8 mouse cellular contexts compared by ENCODE assay signal in genomic region chr3:97964878-97965353, GRCm38 (mm10). TPM values are rescaled to one million over a fixed set of nuclear protein-coding genes. Genes with fewer than 3 reads are reported as not detected.
DNase-seq lines count a peak whose midpoint lies in the region; ATAC-seq and TF ChIP-seq lines count a peak whose summit lies in the region.

No protein-coding gene starts in this region.

- no peak overlapping the region for H3K4me2 ChIP-seq in intestine, embryonic 14.5 days (ENCODE audit: low read length)
- H3K4me2 ChIP-seq in intestine, postnatal 0 days (replicated peaks; ENCODE audit: low read depth): no peak overlapping the region
- peak overlapping the region; percentile 68 for H3K4me2 ChIP-seq in CH12.LX (ENCODE audit: insufficient read depth, low read depth, poor library complexity, severe bottlenecking)
- H3K4me2 ChIP-seq in embryonic facial prominence, embryonic 14.5 days (ENCODE audit: low read depth, low read length): no peak overlapping the region

- no peaks in the 10 kb centered on the region for H3K9me3 ChIP-seq in intestine, embryonic 14.5 days (ENCODE audit: control insufficient read depth, low read length)
- H3K9me3 ChIP-seq in intestine, postnatal 0 days (ENCODE audit: control insufficient read depth): no peaks in the 10 kb centered on the region
- peaks cover 6% of the 10 kb centered on the region for H3K9me3 ChIP-seq in CH12.LX (replicated peaks; ENCODE audit: low read length)
- H3K9me3 ChIP-seq in embryonic facial prominence, embryonic 14.5 days (ENCODE audit: control insufficient read depth, low read length): no peaks in the 10 kb centered on the region

- H3K9ac ChIP-seq in intestine, embryonic 14.5 days (ENCODE audit: low read length): no peak overlapping the region
- no peak overlapping the region for H3K9ac ChIP-seq in intestine, postnatal 0 days (ENCODE audit: low read depth, low read length)
- no peak overlapping the region for H3K9ac ChIP-seq in CH12.LX (ENCODE audit: insufficient read depth, low read depth)
- H3K9ac ChIP-seq in embryonic facial prominence, embryonic 14.5 days (ENCODE audit: low read depth, low read length): no peak overlapping the region

- no peak overlapping the region for H3K4me3 ChIP-seq in intestine, embryonic 14.5 days (ENCODE audit: low read depth, low read length)
- H3K4me3 ChIP-seq in intestine, postnatal 0 days (ENCODE audit: low read depth, low read length): no peak overlapping the region
- no peak overlapping the region for H3K4me3 ChIP-seq in CH12.LX (replicated peaks in 1 of 3; ENCODE audit: low read depth in 2 of 3, low read length in 2 of 3, poor library complexity in 1 of 3)
- H3K4me3 ChIP-seq in embryonic facial prominence, embryonic 14.5 days (ENCODE audit: low read depth, low read length): no peak overlapping the region

- no peak for TF ChIP-seq CTCF in intestine, postnatal 0 days (IDR thresholded peaks at IDR 0.05; ENCODE audit: low read depth)
- TF ChIP-seq CTCF in CH12.LX (conservative IDR thresholded peaks at IDR 0.05 in 1 of 2, IDR thresholded peaks at IDR 0.05 in 1 of 2; ENCODE audit: low read depth in 2 of 2, low read length in 2 of 2): no peak

- H3K27me3 ChIP-seq in intestine, embryonic 14.5 days (replicated peaks; ENCODE audit: control insufficient read depth, insufficient read depth, low read length): no peaks in the 10 kb centered on the region
- H3K27me3 ChIP-seq in intestine, postnatal 0 days (replicated peaks; ENCODE audit: control insufficient read depth, insufficient read depth, low read length): no peaks in the 10 kb centered on the region
- H3K27me3 ChIP-seq in CH12.LX (replicated peaks): peaks cover 4% of the 10 kb centered on the region
- H3K27me3 ChIP-seq in embryonic facial prominence, embryonic 14.5 days (replicated peaks; ENCODE audit: control insufficient read depth, insufficient read depth, low read length): no peaks in the 10 kb centered on the region

- TF ChIP-seq POLR2A in CH12.LX (IDR thresholded peaks at IDR 0.05; ENCODE audit: low read depth, low read length): no peak

- peaks cover 12% of the 10 kb centered on the region; the same call in 1 of the 2 replicates for H3K4me1 ChIP-seq in intestine, embryonic 14.5 days (replicated peaks; ENCODE audit: control insufficient read depth, insufficient read depth, low read length)
- no peaks in the 10 kb centered on the region; the same call in 1 of the 2 replicates for H3K4me1 ChIP-seq in intestine, postnatal 0 days (replicated peaks; ENCODE audit: control insufficient read depth, insufficient read depth, low read length)
- H3K4me1 ChIP-seq in CH12.LX (ENCODE audit: control insufficient read depth in 1 of 2, insufficient read depth in 2 of 2): peaks cover 7 to 38% of the 10 kb centered on the region in 2 experiments; a peak in 3 of 4 replicates
- H3K4me1 ChIP-seq in embryonic facial prominence, embryonic 14.5 days (ENCODE audit: control insufficient read depth, insufficient read depth, low read length): peaks cover 15% of the 10 kb centered on the region

- H3K36me3 ChIP-seq in intestine, embryonic 14.5 days (ENCODE audit: control insufficient read depth, insufficient read depth, low read length): no peaks in the 10 kb centered on the region
- no peaks in the 10 kb centered on the region for H3K36me3 ChIP-seq in intestine, postnatal 0 days (ENCODE audit: control insufficient read depth, insufficient read depth)
- no peaks in the 10 kb centered on the region for H3K36me3 ChIP-seq in CH12.LX (replicated peaks in 1 of 2; ENCODE audit: control insufficient read depth in 1 of 2, insufficient read depth in 1 of 2, low read length in 1 of 2)
- H3K36me3 ChIP-seq in embryonic facial prominence, embryonic 14.5 days (ENCODE audit: control insufficient read depth, insufficient read depth, low read length): no peaks in the 10 kb centered on the region

- WGBS in intestine, embryonic 14.5 days: 24% methylated on average over 14 of the region's 14 CpGs
- WGBS in intestine, postnatal 0 days: 47% methylated on average over 14 of the region's 14 CpGs
- 21% methylated on average over 14 of the region's 14 CpGs for WGBS in embryonic facial prominence, embryonic 14.5 days

- H3K27ac ChIP-seq in intestine, embryonic 14.5 days (ENCODE audit: low read depth): peak overlapping the region; percentile 55; the same call in 1 of the 2 replicates
- no peak overlapping the region for H3K27ac ChIP-seq in intestine, postnatal 0 days (ENCODE audit: low read depth, low read length)
- H3K27ac ChIP-seq in CH12.LX (ENCODE audit: insufficient read depth, low read depth): no peak overlapping the region
- H3K27ac ChIP-seq in embryonic facial prominence, embryonic 14.5 days (replicated peaks; ENCODE audit: low read depth, low read length): no peak overlapping the region; the same call in 1 of the 2 replicates

- ATAC-seq in intestine, embryonic 14.5 days (replicated peaks; ENCODE audit: low FRiP score, low TSS enrichment, low read depth): peak; percentile 50
- ATAC-seq in intestine, postnatal 0 days: no peak
- 0 out of 2 replicates have a peak, but pooled peaks have one; percentile 39 for ATAC-seq in embryonic facial prominence, embryonic 14.5 days (ENCODE audit: low read depth)
- peak; percentile 77 for ATAC-seq in monocyte, adult 5-6 weeks (replicated peaks; ENCODE audit: insufficient number of reproducible peaks, low FRiP score, low TSS enrichment, poor library complexity, severe bottlenecking)
- ATAC-seq in frontal cortex, adult (ENCODE audit: low TSS enrichment): no peak

- peak; percentile 64 for TF ChIP-seq EP300 in CH12.LX (IDR thresholded peaks at IDR 0.05; ENCODE audit: low read length)

- H3K79me2 ChIP-seq in CH12.LX (replicated peaks; ENCODE audit: control insufficient read depth, extremely low read depth, insufficient read depth, poor library complexity, severe bottlenecking): no peaks in the 10 kb centered on the region

- TF ChIP-seq RAD21 in CH12.LX (IDR thresholded peaks at IDR 0.05; ENCODE audit: low read depth, low read length): no peak

- in situ Hi-C loops in CH12.LX (cut with MboI; ENCODE audit: low pct_ligation_motif_present, low pct_unique_long_range_greater_than_20kb, low sequenced_read_pairs): loop anchor here (10.0 kb wide), 1 partner anchor 50 kb away; the partner anchor contains the start of gene Notch2

- no peak for DNase-seq in intestine, embryonic 14.5 days (ENCODE audit: low spot score)
- DNase-seq in CH12.LX (ENCODE audit: extremely low read depth): peak; percentile 64
- peak; percentile 67 for DNase-seq in embryonic facial prominence, embryonic 14.5 days (ENCODE audit: low spot score)
- DNase-seq in kidney, adult 9 months: peak; percentile 24
- DNase-seq in frontal cortex, postnatal 14 days (ENCODE audit: low spot score in 2 of 2): no peak

- dilution Hi-C loops in CH12.LX (cut with MboI; ENCODE audit: extremely low pct_ligation_motif_present, extremely low pct_unique_long_range_greater_than_20kb, low sequenced_read_pairs): no loop called here

TF ChIP-seq in CH12.LX, 34 proteins besides CTCF, POLR2A, EP300 and RAD21:
- TF ChIP-seq MYC (IDR thresholded peaks at IDR 0.05; ENCODE audit: low read depth, low read length): peak; percentile 90
- TF ChIP-seq BHLHE40 (IDR thresholded peaks at IDR 0.05; ENCODE audit: low read depth, low read length): peak; percentile 96
- TF ChIP-seq KAT2A (IDR thresholded peaks at IDR 0.05; ENCODE audit: insufficient replicate concordance, low read length): no peak
- peak; percentile 42; the same call in 1 of the 2 replicates for TF ChIP-seq ETS1 (conservative IDR thresholded peaks at IDR 0.05; ENCODE audit: low read depth, low read length)
- no peak for TF ChIP-seq CHD1 (IDR thresholded peaks at IDR 0.05; ENCODE audit: low read depth, low read length)
- TF ChIP-seq NELFE (IDR thresholded peaks at IDR 0.05; ENCODE audit: low read depth, low read length): no peak
- peak; percentile 50; the same call in 1 of the 2 replicates for TF ChIP-seq MEF2A (IDR thresholded peaks at IDR 0.05; ENCODE audit: borderline replicate concordance, low read depth, low read length)
- no peak for TF ChIP-seq PAX5 (IDR thresholded peaks at IDR 0.05; ENCODE audit: low read length)
- peak; percentile 47; the same call in 1 of the 2 replicates for TF ChIP-seq MAFK (IDR thresholded peaks at IDR 0.05; ENCODE audit: insufficient replicate concordance, low read length)
- 0 out of 2 replicates have a peak, but pooled peaks have one; percentile 27 for TF ChIP-seq TCF12 (IDR thresholded peaks at IDR 0.05; ENCODE audit: low read depth, low read length)
- peak; percentile 92 for TF ChIP-seq MAX (IDR thresholded peaks at IDR 0.05; ENCODE audit: low read length)
- TF ChIP-seq SMC3 (IDR thresholded peaks at IDR 0.05; ENCODE audit: low read depth, low read length): no peak
- peak; percentile 87 for TF ChIP-seq IRF4 (IDR thresholded peaks at IDR 0.05; ENCODE audit: low read depth, low read length)

RNA-seq across cellular contexts. Expression of gene Notch2, which starts 48.4 kb away (rescaled TPM):
- 30.0 and 30.8 TPM in 2 replicates for polyA plus RNA-seq in intestine, embryonic 14.5 days (2014; fragmentation: Nextera tagmentation; extraction: Ambion mirVana)
- 4.9 and 5.1 TPM in 2 replicates for polyA plus RNA-seq in intestine, postnatal 0 days (2015; fragmentation: Nextera tagmentation; extraction: Ambion mirVana)
- total RNA-seq in CH12.LX (2012; rRNA removed) (9.5 and 11.3 TPM in 2 replicates), CH12.LX (2014; rRNA removed) (2.8 and 3.3 TPM in 2 replicates)
- 8.6 and 11.1 TPM in 2 replicates for polyA plus RNA-seq in CH12.LX (2012; ENCODE audit: insufficient read length, low read depth)
- polyA plus RNA-seq in embryonic facial prominence, embryonic 14.5 days (2014; fragmentation: Nextera tagmentation; extraction: Ambion mirVana): 35.6 and 39.3 TPM in 2 replicates
- 127 to 158 TPM (median 135 TPM) in 3 replicates for total RNA-seq in monocyte, adult 5-6 weeks (2017)

Comparison
In these comparisons a context has a peak if more than half of its experiments do, and no peak if none do; other contexts are left out.
1. ATAC-seq: peak in intestine, embryonic 14.5 days (single experiment), embryonic facial prominence, embryonic 14.5 days (single experiment) and monocyte, adult 5-6 weeks (single experiment); none in intestine, postnatal 0 days (single experiment) and frontal cortex, adult (single experiment).
2. DNase-seq: peak in CH12.LX (single experiment), embryonic facial prominence, embryonic 14.5 days (single experiment) and kidney, adult 9 months (single experiment); none in intestine, embryonic 14.5 days (single experiment) and frontal cortex, postnatal 14 days (0 of 2).